Mouse (Mus musculus) erythroid progenitor cell, adult 5-6 weeks (primary cell): ENCODE measurements around the gene 5730596B20Rik. TPM values are rescaled to one million over a fixed set of nuclear protein-coding genes. Genes with fewer than 3 reads are reported as not detected.

Experiments used
- ATAC-seq: replicated peaks from 2 replicates; pipeline ENCODE4 v1.8.0; 2016; ENCODE audit warnings: moderate number of reproducible peaks, mild to moderate bottlenecking, moderate TSS enrichment, inconsistent platforms; ENCODE audit not compliant: poor library complexity, low FRiP score, severe bottlenecking
- total RNA-seq, 2 experiments: library from RNA; stranded (forward) in 1 of 2; stranded (reverse) in 1 of 2; fragments of 150-400 nt in 1 of 2; fragments of 186-747, 209-891 nt in 1 of 2; gene quantifications; 2 replicates each; pipeline versions ENCODE4 v1.2.3 to v1.2.4; 2015 to 2017; ENCODE audit warnings: low replicate concordance in 2 of 2

The 5730596B20Rik gene
- total RNA-seq, 2 experiments from 2014 or later: not detected

- no peak for ATAC-seq
Measured at GRCm38 (mm10) chr6:52208072-52208867, 31.0 kb downstream of the 5730596B20Rik start, which contains the start of gene Hoxa6. Hoxa6 (minus strand) TSS chr6:52208722.

- no peak for ATAC-seq
Measured at GRCm38 (mm10) chr6:52208868-52209684, 31.8 kb downstream of the 5730596B20Rik start.

GRCm38 (mm10) chr6:52209685-52210046 is 32.4 kb downstream of the 5730596B20Rik start:
- ATAC-seq: no peak

- ATAC-seq: no peak
Measured at GRCm38 (mm10) chr6:52211170-52211935, 34.1 kb downstream of the 5730596B20Rik start.

- no peak for ATAC-seq
Measured at GRCm38 (mm10) chr6:52211961-52212360, 34.7 kb downstream of the 5730596B20Rik start.

GRCm38 (mm10) chr6:52212556-52213118 is 35.3 kb downstream of the 5730596B20Rik start:
- no peak for ATAC-seq

- no peak for ATAC-seq
Measured at GRCm38 (mm10) chr6:52213119-52213986, 36.1 kb downstream of the 5730596B20Rik start, which contains the start of the genes Hoxa3 and Gm28308. Hoxa3 (minus strand) TSS chr6:52213336. Gm28308 (minus strand) TSS chr6:52213339.

- no peak for ATAC-seq
Measured at GRCm38 (mm10) chr6:52214271-52214670, 37.0 kb downstream of the 5730596B20Rik start.

- no peak for ATAC-seq
Measured at GRCm38 (mm10) chr6:52215070-52215469, 37.8 kb downstream of the 5730596B20Rik start.

- no peak for ATAC-seq
Measured at GRCm38 (mm10) chr6:52215771-52216535, 38.7 kb downstream of the 5730596B20Rik start.

GRCm38 (mm10) chr6:52216691-52217458 is 39.6 kb downstream of the 5730596B20Rik start:
- ATAC-seq: no peak

- no peak for ATAC-seq
Measured at GRCm38 (mm10) chr6:52217459-52217768, 40.1 kb downstream of the 5730596B20Rik start.

GRCm38 (mm10) chr6:52217895-52218642 is 40.8 kb downstream of the 5730596B20Rik start:
- no peak for ATAC-seq

GRCm38 (mm10) chr6:52218643-52219215 is 41.4 kb downstream of the 5730596B20Rik start:
- no peak for ATAC-seq

GRCm38 (mm10) chr6:52219234-52219942 is 42.1 kb downstream of the 5730596B20Rik start:
- ATAC-seq: no peak
